Mouse (Mus musculus): ENCODE results near the gene Nfia.

Nfia gene

GRCm38 (mm10) chr4:97911755-97912154, 139.2 kb downstream of the Nfia start:
- DNase-seq (ENCODE audit: low spot score in 2 of 2), result no peak

DNA sequence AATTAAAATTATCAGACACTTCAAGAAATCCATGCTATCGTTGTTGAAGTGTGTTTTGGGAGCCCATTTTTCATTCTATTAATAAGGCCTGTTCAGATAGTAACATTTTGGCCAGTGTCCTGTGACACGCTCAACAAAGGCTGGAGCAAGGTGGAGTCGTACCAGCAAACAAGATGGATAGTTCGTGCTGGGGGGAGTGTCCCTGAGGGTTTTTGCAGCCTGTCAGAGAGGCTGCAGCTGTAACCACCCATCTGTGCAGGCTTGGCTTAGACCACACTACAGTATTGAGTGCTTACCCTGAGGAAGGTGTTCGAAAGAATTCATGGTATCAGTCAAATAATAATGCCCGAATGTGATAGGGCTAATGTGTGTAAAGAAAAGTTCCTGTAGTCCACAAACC, 139.6 kb downstream of the Nfia start:
- DNase-seq (ENCODE audit: low spot score in 2 of 2), result no peak

GRCm38 (mm10) chr4:97912560-97912959, 140.0 kb downstream of the Nfia start:
- no peak for DNase-seq (ENCODE audit: low spot score in 2 of 2)

- no peak for DNase-seq (ENCODE audit: low spot score in 2 of 2)
Measured at GRCm38 (mm10) chr4:97914348-97914747, 141.8 kb downstream of the Nfia start.

DNA sequence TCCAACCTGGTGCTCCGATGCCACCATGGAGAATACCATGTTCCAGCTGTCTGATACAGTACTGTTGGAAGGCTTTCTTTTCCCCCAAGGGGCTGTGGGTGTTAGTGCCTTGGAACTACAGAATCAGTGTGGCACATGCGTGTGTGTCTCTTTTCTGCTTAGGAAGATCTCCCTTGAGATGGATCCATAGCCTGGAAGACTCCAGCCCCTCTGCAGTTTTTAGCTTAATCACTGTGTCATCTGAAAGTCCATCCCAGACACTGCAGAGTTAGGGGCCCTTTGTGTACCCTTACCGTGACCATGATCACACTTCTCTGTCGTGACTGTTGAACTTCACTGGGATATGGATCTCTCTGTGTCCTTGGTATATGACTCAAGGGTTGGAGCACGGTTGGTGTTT, 142.2 kb downstream of the Nfia start:
- no peak for DNase-seq (ENCODE audit: low spot score in 2 of 2)

- DNase-seq (ENCODE audit: low spot score in 2 of 2), result no peak
Measured at GRCm38 (mm10) chr4:97917568-97917967, 145.0 kb downstream of the Nfia start.

- DNase-seq (ENCODE audit: low spot score in 2 of 2), result no peak
Measured at GRCm38 (mm10) chr4:97918675-97919074, 146.1 kb downstream of the Nfia start.

DNA sequence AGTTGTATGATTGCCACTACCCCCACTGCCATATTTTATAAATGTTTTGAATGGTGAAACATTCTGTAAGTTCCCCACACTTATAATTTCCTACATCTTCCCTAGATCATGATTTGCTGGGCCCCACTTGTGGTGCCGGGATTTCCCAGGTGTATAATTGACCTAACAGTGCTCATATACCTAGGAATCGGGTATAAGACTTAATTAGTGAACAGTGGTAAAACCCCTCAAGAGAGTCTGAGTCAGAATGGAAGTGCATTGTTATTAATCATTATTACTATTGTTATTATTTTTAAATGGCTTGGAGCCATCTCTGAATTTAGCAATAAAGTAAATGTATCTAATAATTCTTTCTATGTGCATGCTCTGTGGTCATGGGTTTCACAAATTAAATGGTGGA, 147.2 kb downstream of the Nfia start:
- DNase-seq (ENCODE audit: low spot score in 2 of 2), result no peak

- DNase-seq (ENCODE audit: low spot score in 2 of 2), result no peak
Measured at GRCm38 (mm10) chr4:97920287-97921079, 147.9 kb downstream of the Nfia start.

DNA sequence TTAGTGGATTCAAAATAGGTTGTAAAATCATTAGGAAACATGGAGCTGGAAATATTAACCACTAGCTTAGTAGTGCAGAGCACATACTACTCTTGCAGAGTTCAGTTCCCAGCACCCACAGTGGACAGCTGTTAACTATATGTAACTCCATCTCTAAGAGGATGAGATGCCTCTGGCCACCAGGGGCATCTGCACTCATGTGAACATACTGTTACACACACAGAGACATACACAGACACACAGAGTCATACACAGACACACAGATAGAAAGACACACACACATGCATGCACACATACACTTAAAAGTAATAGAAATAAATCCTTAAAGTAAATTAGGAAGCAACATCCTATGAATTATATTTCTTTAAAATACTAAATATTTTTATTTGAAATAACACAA, 149.1 kb downstream of the Nfia start:
- no peak for DNase-seq (ENCODE audit: low spot score in 2 of 2)

GRCm38 (mm10) chr4:97923248-97923647, 150.7 kb downstream of the Nfia start:
- DNase-seq (ENCODE audit: low spot score in 2 of 2), result no peak

- no peak for DNase-seq (ENCODE audit: low spot score in 2 of 2)
Measured at GRCm38 (mm10) chr4:97923876-97924316, 151.4 kb downstream of the Nfia start.

- no peak for DNase-seq (ENCODE audit: low spot score in 2 of 2)
Measured at GRCm38 (mm10) chr4:97924414-97924813, 151.9 kb downstream of the Nfia start.

DNA sequence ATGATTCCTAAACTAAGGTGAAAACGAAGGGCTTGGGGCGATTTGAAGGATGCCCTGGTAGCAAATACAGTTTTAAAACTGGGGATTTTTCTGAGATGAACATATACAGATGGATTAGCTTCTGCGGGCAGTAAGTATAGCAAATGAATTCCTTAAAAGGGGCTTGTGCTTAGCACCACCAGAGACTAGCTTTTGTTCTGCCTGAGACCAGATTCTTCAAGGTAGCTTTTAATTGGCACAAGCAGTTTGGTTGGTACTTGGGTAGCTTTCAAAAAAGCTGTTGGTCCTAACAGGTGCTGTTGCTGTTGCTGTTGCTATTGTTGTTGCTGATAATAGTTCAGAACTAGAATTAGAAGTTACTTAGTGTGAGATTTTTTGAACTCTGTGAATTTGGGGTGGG, 152.3 kb downstream of the Nfia start:
- DNase-seq (ENCODE audit: low spot score in 2 of 2), result no peak

DNA sequence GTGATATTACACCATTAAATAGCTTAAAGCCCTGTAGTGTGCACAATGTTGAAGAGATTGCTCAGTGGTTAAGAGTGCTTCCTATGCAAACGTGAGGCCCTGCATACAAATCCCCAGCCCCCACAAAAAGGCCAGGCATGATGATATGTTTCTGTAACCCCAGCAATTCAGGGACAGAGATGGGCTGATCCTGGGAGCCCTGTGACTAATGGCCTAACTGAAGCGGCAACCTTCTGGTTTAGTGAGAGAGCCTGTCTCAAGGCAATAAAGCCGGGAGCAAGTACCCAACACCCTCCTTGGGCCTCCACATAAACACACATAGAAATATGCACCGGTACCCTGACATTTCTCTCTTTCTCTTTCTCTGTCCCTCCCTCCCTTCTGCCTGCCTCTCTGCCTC, 153.1 kb downstream of the Nfia start:
- no peak for DNase-seq (ENCODE audit: low spot score in 2 of 2)

DNA sequence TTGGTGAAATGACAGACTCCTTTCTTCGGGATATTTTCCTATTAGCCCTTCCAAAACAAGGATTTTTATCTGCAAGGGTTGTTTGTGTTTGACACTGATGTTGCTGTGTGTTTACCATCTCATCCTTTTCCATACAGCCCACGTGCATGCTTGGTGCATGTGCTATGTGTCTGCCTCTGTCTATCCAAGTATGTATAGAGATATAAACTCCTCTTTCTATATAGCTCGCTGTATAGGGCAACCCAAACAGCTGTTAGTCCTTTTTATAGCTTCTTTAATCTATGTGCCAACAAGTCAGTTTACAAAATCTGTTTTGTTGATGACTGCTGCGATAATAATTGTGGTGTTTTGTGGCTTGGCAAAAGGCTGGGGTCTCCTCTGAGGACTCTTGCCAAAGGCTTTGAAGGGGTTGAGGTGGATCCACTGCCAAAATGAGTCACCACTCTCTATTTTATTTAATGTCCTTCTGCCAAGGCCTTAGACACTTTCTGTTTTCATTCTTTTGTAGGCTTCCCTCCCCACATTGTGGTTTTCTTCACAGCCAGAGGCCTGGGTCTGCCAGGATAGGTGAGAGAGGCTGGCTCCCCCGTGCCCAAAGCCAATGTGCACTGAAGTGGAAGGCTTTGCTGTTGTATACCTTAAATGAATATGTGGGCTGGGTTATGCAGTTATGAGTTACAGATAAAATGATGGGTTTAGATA, 154.2 kb downstream of the Nfia start:
- no peak for DNase-seq (ENCODE audit: low spot score in 2 of 2)

- no peak for DNase-seq (ENCODE audit: low spot score in 2 of 2)
Measured at GRCm38 (mm10) chr4:97927309-97927656, 154.7 kb downstream of the Nfia start.

- no peak for DNase-seq (ENCODE audit: low spot score in 2 of 2)
Measured at GRCm38 (mm10) chr4:97936371-97936770, 163.8 kb downstream of the Nfia start.

- no peak for DNase-seq (ENCODE audit: low spot score in 2 of 2)
Measured at GRCm38 (mm10) chr4:97936912-97937311, 164.4 kb downstream of the Nfia start.

GRCm38 (mm10) chr4:97939492-97939891, 167.0 kb downstream of the Nfia start:
- DNase-seq (ENCODE audit: low spot score in 2 of 2), result no peak

DNA sequence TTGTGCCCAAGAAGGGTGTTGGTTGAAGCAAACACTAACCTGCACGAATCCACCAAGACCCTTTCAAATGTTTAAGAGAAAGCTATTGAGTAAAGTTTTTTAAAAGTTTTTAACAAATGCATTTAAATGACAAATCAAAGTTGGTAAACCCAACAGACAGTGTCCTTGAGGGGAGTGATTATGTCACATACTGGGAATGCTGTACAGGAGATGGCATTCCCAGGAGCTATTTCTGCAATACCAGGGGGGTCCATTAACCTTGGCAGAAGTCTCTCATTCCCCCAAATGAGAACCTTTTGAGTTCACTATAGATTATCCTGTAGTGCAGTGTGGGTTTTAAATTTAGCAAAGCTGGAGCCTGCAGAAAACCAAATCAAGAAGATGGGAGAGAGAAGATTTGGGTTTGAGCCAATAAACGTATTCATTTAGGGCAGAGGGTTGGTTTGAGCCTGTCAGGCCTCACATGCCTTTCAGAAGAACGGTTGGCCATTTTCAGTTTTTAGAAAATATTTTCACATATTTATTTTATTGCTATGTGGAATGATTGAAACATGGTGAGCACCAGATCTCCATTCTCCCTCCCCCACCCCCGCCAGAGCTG, 167.5 kb downstream of the Nfia start:
- no peak for DNase-seq (ENCODE audit: low spot score in 2 of 2)

- no peak for DNase-seq (ENCODE audit: low spot score in 2 of 2)
Measured at GRCm38 (mm10) chr4:97941616-97942015, 169.1 kb downstream of the Nfia start.

GRCm38 (mm10) chr4:97944309-97944708, 171.8 kb downstream of the Nfia start:
- no peak for DNase-seq (ENCODE audit: low spot score in 2 of 2)

Data from right cerebral cortex, postnatal 36 days (tissue).